Mouse (Mus musculus) small intestine, adult 2 months (tissue): ENCODE data around the gene Man1c1. TPM values are rescaled to one million over a fixed set of nuclear protein-coding genes. Genes with fewer than 3 reads are reported as not detected.

Source experiments
- H3K27ac ChIP-seq: fragments of 200-500 bp; 2 replicates; pipeline ENCODE4 v1.5.1; 2012; ENCODE audit warnings: low read depth, low read length, control low read depth, inconsistent platforms; ENCODE audit not compliant: insufficient read depth
- H3K27me3 ChIP-seq: fragments of 200-500 bp; 2 replicates; pipeline ENCODE4 v1.6.1; 2012; ENCODE audit warnings: mild to moderate bottlenecking, moderate library complexity, low read length, inconsistent platforms; ENCODE audit not compliant: control insufficient read depth, insufficient read depth
- H3K36me3 ChIP-seq: fragments of 200-500 bp; 2 replicates; pipeline ENCODE4 v1.6.1; 2012; ENCODE audit warnings: mild to moderate bottlenecking, low read length, control low read depth, inconsistent platforms; ENCODE audit not compliant: control insufficient read depth, insufficient read depth
- H3K4me1 ChIP-seq: fragments of 200-500 bp; 2 replicates; pipeline ENCODE4 v1.6.1; 2012; ENCODE audit warnings: low read length, inconsistent platforms, mixed read lengths; ENCODE audit not compliant: control insufficient read depth, insufficient read depth, insufficient read length
- H3K4me3 ChIP-seq: fragments of 200-500 bp; 2 replicates; pipeline ENCODE4 v1.5.1; 2012; ENCODE audit warnings: low read depth, mild to moderate bottlenecking, control low read depth, inconsistent platforms, low read length, moderate library complexity
- CTCF ChIP-seq: fragments of 200-500 bp; IDR thresholded peaks from 2 replicates; pipeline ENCODE4 v1.5.1; 2012; ENCODE audit warnings: low read depth, mild to moderate bottlenecking, control low read depth, inconsistent platforms, low read length, moderate library complexity, mixed read lengths; ENCODE audit not compliant: insufficient replicate concordance, insufficient read length; ENCODE audit errors: extremely low read depth
- POLR2A ChIP-seq: fragments of 200-500 bp; IDR thresholded peaks from 2 replicates; pipeline ENCODE4 v1.6.1; 2012; ENCODE audit warnings: low read depth, mild to moderate bottlenecking, control low read depth, inconsistent platforms, low read length, moderate library complexity
- WGBS: fragments of 180-500 bp; shearing (Covaris S2); methylation state at CpG from one replicate; pipeline ENCODE4 v1.1.7; 2018; 5-methylcytosine and 5-hydroxymethylcytosine counted together
- polyA plus RNA-seq: library from polyadenylated mRNA; depleted of rRNA; stranded (reverse); fragments of >200 nt; gene quantifications from 2 replicates; pipeline ENCODE4 v1.2.3, GENCODE M21; 2012

Gene Man1c1
- polyA plus RNA-seq, 1 experiment: 3.7 TPM

DNA sequence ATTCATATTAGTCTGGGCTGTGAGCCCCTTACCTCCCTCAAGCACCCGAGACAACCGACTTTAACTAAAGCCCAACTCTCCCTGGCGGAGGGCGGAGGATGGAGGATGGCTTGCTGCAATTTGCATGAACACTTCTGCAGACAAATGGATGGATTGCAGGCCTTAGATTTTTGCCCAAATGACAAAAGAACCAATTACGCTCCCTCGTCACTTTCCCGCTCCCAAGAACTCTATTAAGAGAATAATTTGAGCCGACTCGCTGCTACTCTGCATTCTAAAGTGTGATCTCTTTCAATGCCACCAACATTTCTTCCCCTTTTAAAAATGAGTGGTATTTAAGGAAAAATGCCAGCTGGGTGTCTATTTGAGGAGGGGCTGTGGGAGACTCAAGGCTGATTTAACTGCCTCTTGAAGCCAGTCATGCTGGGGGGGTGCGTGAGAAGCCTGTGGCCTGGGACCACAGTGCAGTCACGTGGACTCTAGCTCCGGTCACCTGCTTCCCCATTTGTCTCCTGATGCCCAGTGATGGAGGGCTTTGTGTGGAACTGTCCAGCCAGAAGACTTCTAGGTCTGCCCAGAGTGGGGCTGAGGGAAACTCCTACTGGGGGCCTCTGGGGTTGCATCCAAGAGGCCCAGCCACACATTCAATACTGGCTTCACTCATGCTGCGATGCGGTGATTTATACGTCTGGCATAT lies 88.0 kb downstream of the Man1c1 start:
- no peaks in the 10 kb centered on the region for H3K36me3 ChIP-seq
- H3K27ac ChIP-seq: no peak overlapping the region
- WGBS: 89% methylated on average over 15 of the region's 15 CpGs
- H3K27me3 ChIP-seq: no peaks in the 10 kb centered on the region
- TF ChIP-seq POLR2A (no peak), CTCF (no peak)
- no peaks in the 10 kb centered on the region for H3K4me1 ChIP-seq
- H3K4me3 ChIP-seq: no peak overlapping the region

DNA sequence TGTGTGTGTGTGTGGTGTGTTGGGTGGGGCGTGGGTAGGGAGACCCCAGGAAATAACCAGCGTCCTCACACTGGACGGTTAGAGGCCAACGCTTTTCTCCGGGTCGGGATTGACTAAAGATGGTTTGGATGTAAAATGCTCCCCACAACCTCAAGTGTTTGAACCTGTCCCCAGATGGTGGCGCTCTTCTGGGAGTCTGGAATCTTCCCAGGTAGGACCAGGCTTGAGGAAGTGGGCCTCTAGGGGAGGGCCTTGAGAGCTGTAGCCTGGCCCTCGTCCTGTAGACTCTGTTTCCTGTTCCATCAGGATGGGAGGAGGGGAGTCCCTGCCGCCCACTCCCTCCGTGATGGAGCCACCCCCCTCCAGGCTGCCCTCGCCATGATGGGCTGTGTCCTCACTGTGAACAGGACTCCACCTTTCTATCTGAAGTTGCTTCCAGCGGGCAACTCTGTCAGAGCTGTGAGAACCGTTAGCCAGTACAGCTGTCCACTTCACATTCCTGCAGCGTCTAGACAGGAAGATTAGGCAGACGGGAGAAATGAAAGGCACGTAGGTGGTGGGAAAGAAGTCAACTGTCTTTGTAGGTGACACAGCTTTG lies 91.9 kb downstream of the Man1c1 start:
- Histone ChIP-seq H3K27me3 (no peaks in the 10 kb centered on the region), H3K27ac (no peak overlapping the region), H3K4me1 (no peaks in the 10 kb centered on the region), H3K4me3 (no peak overlapping the region), H3K36me3 (no peaks in the 10 kb centered on the region)
- WGBS: 51% methylated on average over 16 of the region's 16 CpGs
- TF ChIP-seq POLR2A: no peak
- TF ChIP-seq CTCF: no peak

DNA sequence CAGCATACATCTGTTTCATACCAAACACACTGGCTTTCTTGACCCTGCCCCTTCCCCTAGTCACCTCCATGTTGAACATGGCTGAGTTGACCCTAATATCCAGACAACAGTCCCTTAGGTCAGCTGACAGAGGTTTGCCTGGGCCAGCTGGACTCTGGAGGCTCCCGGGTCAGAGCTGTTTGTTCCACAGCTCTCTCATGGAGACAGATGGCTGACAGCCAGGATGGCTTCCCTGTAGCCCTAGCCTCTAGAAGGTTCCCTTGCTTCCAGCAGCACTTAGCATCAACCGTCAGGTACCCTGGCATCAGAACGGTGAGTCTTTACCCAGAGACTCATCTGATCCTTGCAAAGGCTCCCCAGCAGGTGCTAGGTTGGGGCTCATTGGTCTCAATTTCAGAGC lies 93.5 kb downstream of the Man1c1 start:
- no peak overlapping the region for H3K27ac ChIP-seq
- H3K4me1 ChIP-seq: no peaks in the 10 kb centered on the region
- no peaks in the 10 kb centered on the region for H3K36me3 ChIP-seq
- no peaks in the 10 kb centered on the region for H3K27me3 ChIP-seq
- 67% methylated on average over 3 of the region's 3 CpGs for WGBS
- H3K4me3 ChIP-seq: no peak overlapping the region
- no peak for TF ChIP-seq POLR2A
- no peak for TF ChIP-seq CTCF

DNA sequence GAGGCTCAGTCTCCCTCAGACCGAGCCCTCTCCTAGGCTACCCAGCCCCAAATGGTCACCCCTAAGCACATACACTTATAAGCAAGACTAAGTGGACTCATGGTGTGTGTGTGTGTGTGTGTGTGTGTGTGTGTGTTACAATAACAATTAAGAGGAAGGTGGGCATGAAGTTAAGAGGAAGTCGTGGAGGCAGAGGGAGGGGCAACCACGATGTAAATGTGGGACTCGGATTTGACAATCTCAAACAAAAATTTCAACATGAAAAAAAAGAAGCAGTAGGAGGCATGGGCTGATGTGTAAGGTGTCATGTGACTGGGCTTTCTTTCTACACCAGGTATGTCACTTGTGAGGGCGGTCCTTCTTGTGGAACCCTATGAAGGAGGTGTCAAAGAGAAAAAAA lies 96.4 kb downstream of the Man1c1 start:
- Histone ChIP-seq H3K27ac (no peak overlapping the region), H3K4me3 (no peak overlapping the region), H3K27me3 (no peaks in the 10 kb centered on the region), H3K4me1 (no peaks in the 10 kb centered on the region), H3K36me3 (no peaks in the 10 kb centered on the region)
- WGBS: 76% methylated on average over 5 of the region's 5 CpGs
- no peak for TF ChIP-seq POLR2A
- no peak for TF ChIP-seq CTCF

DNA sequence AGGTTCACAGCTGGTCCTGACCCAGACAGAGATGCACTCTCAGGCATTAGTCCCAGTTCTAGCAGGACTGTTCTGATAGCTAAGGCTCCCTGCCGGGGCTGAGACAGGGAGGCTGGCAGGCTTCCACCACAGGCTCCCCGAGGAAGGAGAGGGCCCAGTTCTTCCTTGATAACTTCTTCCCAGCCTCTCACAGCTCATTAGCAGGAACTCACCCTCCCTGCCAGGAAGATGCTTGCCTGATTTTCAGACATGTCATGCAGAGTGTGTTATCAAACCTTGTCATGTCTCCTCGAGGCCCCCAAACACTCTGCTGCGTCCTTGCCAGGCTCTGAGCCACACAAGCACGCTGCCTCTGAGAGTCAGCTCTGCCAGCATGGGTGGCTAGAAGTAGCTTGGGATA lies 98.0 kb downstream of the Man1c1 start:
- TF ChIP-seq CTCF: no peak
- TF ChIP-seq POLR2A: no peak
- H3K27me3 ChIP-seq: no peaks in the 10 kb centered on the region
- 32% methylated on average over 5 of the region's 5 CpGs for WGBS
- H3K36me3 ChIP-seq: no peaks in the 10 kb centered on the region
- H3K4me3 ChIP-seq: no peak overlapping the region
- H3K27ac ChIP-seq: no peak overlapping the region
- 0 out of 2 replicates have a peak, but pooled peaks cover 6% of the 10 kb centered on the region for H3K4me1 ChIP-seq

DNA sequence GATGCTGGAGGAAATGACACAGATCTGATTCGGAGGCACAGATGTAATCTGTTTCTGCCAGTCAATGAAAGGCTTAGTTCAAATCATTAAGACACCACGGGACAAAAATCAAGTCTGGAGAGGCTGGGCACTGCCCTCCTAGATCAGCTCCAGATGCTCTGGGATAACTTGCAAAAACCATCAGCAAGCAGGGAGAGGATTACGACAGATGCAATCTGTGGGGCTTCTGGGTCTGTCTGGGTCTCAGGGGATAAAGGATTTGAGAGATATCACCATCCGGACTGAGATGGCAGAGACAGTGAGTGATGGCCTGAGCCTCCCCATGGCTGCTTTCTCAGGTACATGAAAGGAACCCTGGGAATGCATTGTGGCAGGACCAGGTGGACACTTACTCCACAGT lies 99.6 kb downstream of the Man1c1 start:
- Histone ChIP-seq H3K4me3 (no peak overlapping the region), H3K36me3 (no peaks in the 10 kb centered on the region), H3K4me1 (0 out of 2 replicates have a peak, but pooled peaks cover 6% of the 10 kb centered on the region), H3K27ac (no peak overlapping the region), H3K27me3 (no peaks in the 10 kb centered on the region)
- 76% methylated on average over 4 of the region's 4 CpGs for WGBS
- TF ChIP-seq POLR2A (no peak), CTCF (no peak)

DNA sequence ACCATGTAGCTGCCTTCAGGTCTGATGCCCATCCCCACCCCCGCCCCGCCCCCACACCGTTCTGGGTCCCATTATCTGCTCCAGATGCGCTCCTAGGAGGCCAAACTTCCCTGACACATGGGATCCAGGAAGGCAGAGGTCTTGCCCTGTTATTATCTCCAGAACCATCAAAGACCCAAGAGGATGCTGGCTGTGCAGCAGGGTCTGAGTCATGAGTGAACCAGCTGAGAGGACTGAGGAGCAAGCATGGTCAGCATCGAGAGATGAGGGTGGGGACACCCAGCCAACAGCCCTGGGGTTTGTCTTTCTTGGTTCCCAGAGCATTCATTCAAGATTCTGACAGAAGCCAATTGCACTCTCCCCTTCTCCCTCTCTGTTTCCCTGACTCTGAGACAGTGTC lies 100.5 kb downstream of the Man1c1 start:
- Histone ChIP-seq H3K27ac (no peak overlapping the region), H3K4me3 (no peak overlapping the region), H3K36me3 (no peaks in the 10 kb centered on the region), H3K4me1 (0 out of 2 replicates have a peak, but pooled peaks cover 6% of the 10 kb centered on the region), H3K27me3 (no peaks in the 10 kb centered on the region)
- TF ChIP-seq CTCF: no peak
- TF ChIP-seq POLR2A: no peak
- 51% methylated on average over 5 of the region's 5 CpGs for WGBS
